In genomic region chr19:43944566-43944965, GRCm38 (mm10) we compare ENCODE assay signal across 16 mouse cellular contexts. TPM values are rescaled to one million over a fixed set of nuclear protein-coding genes. Genes with fewer than 3 reads are reported as not detected.
"Had no signal": no experiment of that assay in that cellular context is flagged by ENCODE, and none has a peak within 500 bp of the region (broad histone marks: within the 10 kb centered on the region; RNA-seq: fewer than 3 reads in every experiment).

No protein-coding gene starts in this region.

- DNase-seq: left cerebral cortex, postnatal 4 days; liver; liver, embryonic 13.5 days; liver, postnatal 0 days; lung, adult 18-20 months; lung, adult 2 months; lung, embryonic 14.5 days; lung, postnatal 10 days; lung, postnatal 14 days; lung, postnatal 36 days; lung, postnatal 4 days; midbrain, embryonic 14.5 days had no signal

RNA-seq across cellular contexts. Expression of gene Cpn1, which starts 41.8 kb away (rescaled TPM):
- polyA plus RNA-seq: limb, embryonic 10.5 days; limb, embryonic 11.5 days; macrophage; myocyte had no signal
